Mouse (Mus musculus) MEL (cell line): ENCODE data around the gene Abcc1. TPM values are rescaled to one million over a fixed set of nuclear protein-coding genes. Genes with fewer than 3 reads are reported as not detected.

Source experiments
- DNase-seq: peaks from one replicate; pipeline ENCODE4 v3.0.0; 2011; ENCODE audit warnings: low read depth, low spot score
- H3K27ac ChIP-seq: 2 replicates; pipeline ENCODE4 v1.5.1; 2012; ENCODE audit warnings: low read depth, mild to moderate bottlenecking, control low read depth, low read length, moderate library complexity; ENCODE audit not compliant: control insufficient read depth
- H3K27me3 ChIP-seq, 2 experiments: fragments of 150-350 bp in 1 of 2; sonication (generic) in 1 of 2; 2 replicates each; pipeline ENCODE4 v1.6.1; 2012; ENCODE audit warnings: low read length in 2 of 2, mild to moderate bottlenecking in 2 of 2, improper control_type of control experiment in 1 of 2, moderate library complexity in 1 of 2; ENCODE audit not compliant: insufficient read depth in 2 of 2, control insufficient read depth in 1 of 2
- H3K36me3 ChIP-seq, 2 experiments: 2 replicates each; pipeline ENCODE4 v1.6.1; 2012 to 2014; ENCODE audit warnings: low read length in 2 of 2, improper control_type of control experiment in 1 of 2, inconsistent platforms in 1 of 2, mild to moderate bottlenecking in 1 of 2; ENCODE audit not compliant: insufficient read depth in 2 of 2, control insufficient read depth in 1 of 2
- H3K4me1 ChIP-seq, 2 experiments: fragments of 150-350 bp in 1 of 2; sonication (generic) in 1 of 2; 2 replicates each; pipeline ENCODE4 v1.6.1; 2012; ENCODE audit warnings: low read length in 2 of 2, improper control_type of control experiment in 1 of 2, mild to moderate bottlenecking in 1 of 2; ENCODE audit not compliant: insufficient read depth in 2 of 2, control insufficient read depth in 1 of 2
- H3K4me3 ChIP-seq, 2 experiments: fragments of 150-350 bp in 1 of 2; sonication (generic) in 1 of 2; 2 replicates each; pipeline ENCODE4 v1.5.1; 2012; ENCODE audit warnings: low read depth in 2 of 2, low read length in 2 of 2, mild to moderate bottlenecking in 2 of 2, moderate library complexity in 2 of 2, control low read depth in 1 of 2, improper control_type of control experiment in 1 of 2; ENCODE audit not compliant: control insufficient read depth in 1 of 2, insufficient read depth in 1 of 2
- H3K79me2 ChIP-seq: 2 replicates; pipeline ENCODE4 v1.6.1; 2012; ENCODE audit warnings: mild to moderate bottlenecking, low read length, moderate library complexity; ENCODE audit not compliant: control insufficient read depth, poor library complexity, insufficient read depth
- H3K9ac ChIP-seq: 2 replicates; pipeline ENCODE4 v1.6.1; 2012; ENCODE audit warnings: low read depth, mild to moderate bottlenecking, control low read depth, low read length, moderate library complexity; ENCODE audit not compliant: control insufficient read depth, poor library complexity, severe bottlenecking
- H3K9me3 ChIP-seq: fragments of 150-350 bp; sonication (generic); replicated peaks from 2 replicates; pipeline ENCODE4 v1.6.1; 2012; ENCODE audit warnings: mild to moderate bottlenecking, low read length, improper control_type of control experiment, moderate library complexity; ENCODE audit not compliant: insufficient read depth
- E2F4 ChIP-seq: IDR thresholded peaks from 2 replicates; pipeline ENCODE4 v1.6.1; 2011; ENCODE audit warnings: low read depth, low read length, improper control_type of control experiment, borderline replicate concordance
- ELF1 ChIP-seq: IDR thresholded peaks from 2 replicates; pipeline ENCODE4 v1.6.1; 2014; ENCODE audit warnings: low read depth, mild to moderate bottlenecking, inconsistent platforms, low read length, improper control_type of control experiment, moderate library complexity
- ETS1 ChIP-seq: IDR thresholded peaks from 2 replicates; pipeline ENCODE4 v1.6.1; 2012; ENCODE audit warnings: low read depth, mild to moderate bottlenecking, inconsistent platforms, low read length, improper control_type of control experiment, moderate library complexity
- GABPA ChIP-seq: IDR thresholded peaks from 2 replicates; pipeline ENCODE4 v1.6.1; 2012; ENCODE audit warnings: low read depth, mild to moderate bottlenecking, inconsistent platforms, low read length, improper control_type of control experiment, moderate library complexity
- GATA1 ChIP-seq: IDR thresholded peaks from 2 replicates; pipeline ENCODE4 v1.6.1; 2011; ENCODE audit warnings: low read depth, low read length, improper control_type of control experiment
- HCFC1 ChIP-seq: IDR thresholded peaks from 2 replicates; pipeline ENCODE4 v1.6.1; 2012; ENCODE audit warnings: low read depth, mild to moderate bottlenecking, inconsistent platforms, low read length, improper control_type of control experiment, moderate library complexity
- MAZ ChIP-seq: IDR thresholded peaks from 2 replicates; pipeline ENCODE4 v1.6.1; 2012; ENCODE audit warnings: low read depth, mild to moderate bottlenecking, inconsistent platforms, low read length, improper control_type of control experiment
- MXI1 ChIP-seq: IDR thresholded peaks from 2 replicates; pipeline ENCODE4 v1.6.1; 2011; ENCODE audit warnings: mild to moderate bottlenecking, low read depth, low read length, improper control_type of control experiment
- RCOR1 ChIP-seq: IDR thresholded peaks from 2 replicates; pipeline ENCODE4 v1.6.1; 2012; ENCODE audit warnings: low read depth, mild to moderate bottlenecking, inconsistent platforms, low read length, improper control_type of control experiment
- SIN3A ChIP-seq: IDR thresholded peaks from 2 replicates; pipeline ENCODE4 v1.6.1; 2012; ENCODE audit warnings: low read length, improper control_type of control experiment, inconsistent platforms
- TAL1 ChIP-seq: IDR thresholded peaks from 2 replicates; pipeline ENCODE4 v1.6.1; 2012; ENCODE audit warnings: mild to moderate bottlenecking, inconsistent platforms, low read length, moderate library complexity, mixed read lengths
- TBP ChIP-seq: IDR thresholded peaks from 2 replicates; pipeline ENCODE4 v1.8.0; 2011; ENCODE audit warnings: low read depth, low read length, improper control_type of control experiment
- USF2 ChIP-seq, 2 experiments: IDR thresholded peaks; 2 replicates each; pipeline ENCODE4 v1.6.1; 2011 to 2012; ENCODE audit warnings: improper control_type of control experiment in 2 of 2, low read length in 2 of 2, borderline replicate concordance in 1 of 2, inconsistent platforms in 1 of 2, low read depth in 1 of 2, mild to moderate bottlenecking in 1 of 2; ENCODE audit not compliant: insufficient read depth in 1 of 2
- ZC3H11A ChIP-seq: IDR thresholded peaks from 2 replicates; pipeline ENCODE4 v1.6.1; 2012; ENCODE audit warnings: low read depth, mild to moderate bottlenecking, inconsistent platforms, low read length, improper control_type of control experiment
- ZKSCAN1 ChIP-seq: IDR thresholded peaks from 2 replicates; pipeline ENCODE4 v1.6.1; 2012; ENCODE audit warnings: low read depth, mild to moderate bottlenecking, inconsistent platforms, low read length, improper control_type of control experiment, moderate library complexity
- ZNF384 ChIP-seq: IDR thresholded peaks from 2 replicates; pipeline ENCODE4 v1.6.1; 2012; ENCODE audit warnings: low read depth, mild to moderate bottlenecking, inconsistent platforms, low read length, improper control_type of control experiment
- polyA plus RNA-seq, 2 experiments: library from polyadenylated mRNA; stranded (reverse) in 1 of 2; unstranded in 1 of 2; fragments of >175 nt in 1 of 2; fragments of >200 nt in 1 of 2; gene quantifications; 2 replicates each; pipeline versions ENCODE4 v1.2.1 to v1.2.4; 2012; ENCODE audit warnings: low replicate concordance in 2 of 2, low read depth in 1 of 2; ENCODE audit not compliant: insufficient read length in 2 of 2, insufficient read depth in 1 of 2, missing spikeins in 1 of 2
- total RNA-seq: library from RNA; depleted of rRNA; stranded (reverse); fragments of 300-350 nt; gene quantifications from 2 replicates; pipeline ENCODE4 v1.2.3, GENCODE M21; 2012

Abcc1 gene
- total and polyA plus RNA-seq, 3 experiments = 31.5 to 39.8 (median 34.2) TPM

DNA sequence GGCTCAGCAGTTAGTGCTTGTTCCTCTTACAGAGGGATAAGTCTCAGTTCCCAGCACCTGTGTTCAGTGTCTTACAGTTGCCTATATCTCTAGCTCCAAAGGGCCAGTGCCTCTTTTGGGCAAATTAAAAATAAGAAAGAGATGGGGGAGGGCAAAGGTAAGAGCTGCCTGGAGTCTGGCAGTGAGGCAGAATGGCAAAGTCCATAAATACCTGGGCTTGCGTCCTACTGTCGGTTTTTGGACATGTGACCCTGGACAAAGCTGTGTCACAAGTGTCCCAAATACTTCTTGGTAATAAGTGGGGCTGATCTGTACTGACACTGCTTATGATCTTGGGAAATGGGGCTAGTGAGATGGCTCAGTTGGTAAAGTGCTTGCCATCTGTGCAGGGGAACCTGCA is 113.6 kb downstream of the Abcc1 start:
- H3K4me3 ChIP-seq = no peak overlapping the region
- no peaks in the 10 kb centered on the region for H3K9me3 ChIP-seq
- no peaks in the 10 kb centered on the region for H3K79me2 ChIP-seq
- H3K27me3 ChIP-seq = no peaks in the 10 kb centered on the region
- no peak overlapping the region for H3K27ac ChIP-seq
- no peak overlapping the region for H3K9ac ChIP-seq
- no peak for TF ChIP-seq E2F4
- no peak for TF ChIP-seq GABPA
- TF ChIP-seq ETS1 = no peak
- no peak for TF ChIP-seq TAL1
- TF ChIP-seq ZC3H11A = no peak
- TF ChIP-seq MXI1 = no peak
- TF ChIP-seq ZNF384 = no peak
- TF ChIP-seq ELF1 = no peak
- TF ChIP-seq, all 39 proteins: peak for 0
- Histone ChIP-seq H3K36me3 (peaks cover 0 to 10% of the 10 kb centered on the region in 2 experiments; a peak in 2 of 4 replicates), H3K4me1 (no peaks in the 10 kb centered on the region)
- no peak for DNase-seq

DNA sequence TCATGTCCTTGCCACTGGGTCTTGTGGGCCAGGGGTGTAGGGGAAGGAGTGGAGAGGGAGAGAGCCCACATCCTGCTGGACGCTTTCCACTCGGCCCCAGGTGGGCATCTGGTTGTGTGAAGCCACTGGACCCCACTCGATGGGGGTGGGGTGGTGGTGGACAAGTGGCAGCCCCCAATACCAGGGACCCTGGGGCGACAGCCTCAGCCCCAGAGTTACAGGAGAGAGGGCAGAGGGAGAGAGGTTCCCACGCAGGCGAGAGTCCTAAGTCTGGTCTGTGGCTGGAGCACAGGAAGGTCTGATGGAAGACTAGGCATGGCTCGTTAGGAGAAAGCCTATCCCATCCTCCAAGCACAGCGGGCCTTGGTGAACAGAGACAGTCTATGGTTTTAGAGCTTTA is 114.7 kb downstream of the Abcc1 start:
- no peak for TF ChIP-seq RCOR1

DNA sequence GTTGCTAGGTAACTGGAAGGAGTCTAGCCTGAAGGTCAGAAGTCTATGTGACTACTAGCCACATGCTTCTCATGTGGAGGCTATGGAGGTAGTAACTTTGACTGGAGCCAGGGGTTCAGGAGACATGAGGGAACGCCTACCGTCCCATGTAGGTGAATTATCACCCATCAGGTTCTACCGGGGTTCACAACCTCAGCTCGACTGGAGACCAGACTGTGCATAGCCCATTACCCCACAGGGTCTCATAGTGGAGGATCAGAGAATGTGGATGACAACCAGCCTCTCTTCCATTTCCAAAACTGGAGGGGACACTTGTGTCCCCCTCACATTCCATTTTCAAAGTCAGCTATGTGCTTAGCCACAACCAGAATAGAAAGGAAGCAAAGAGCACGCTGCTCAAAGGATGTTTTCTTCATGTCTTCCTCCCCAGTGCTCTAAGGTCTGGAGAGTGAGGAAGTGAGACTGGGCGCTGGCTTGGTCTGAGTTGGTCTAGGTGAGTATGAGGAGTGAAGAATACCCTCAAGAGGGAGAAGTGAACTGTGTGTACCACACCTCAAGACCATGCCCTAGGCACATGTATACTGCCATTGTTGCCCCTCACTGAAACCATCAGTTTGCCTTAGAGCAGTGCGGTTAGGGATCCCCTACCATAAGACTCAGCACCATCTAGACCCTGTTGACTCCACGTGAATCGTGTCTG is 115.5 kb downstream of the Abcc1 start:
- Histone ChIP-seq H3K4me3 (no peak overlapping the region), H3K9ac (no peak overlapping the region), H3K27ac (no peak overlapping the region), H3K27me3 (no peaks in the 10 kb centered on the region), H3K79me2 (no peaks in the 10 kb centered on the region), H3K36me3 (peaks cover 0 to 5% of the 10 kb centered on the region in 2 experiments; a peak in 1 of 4 replicates), H3K4me1 (no peaks in the 10 kb centered on the region), H3K9me3 (no peaks in the 10 kb centered on the region)
- TF ChIP-seq E2F4 (no peak), HCFC1 (no peak), ZKSCAN1 (no peak), SIN3A (no peak), ELF1 (no peak), RCOR1 (no peak), GATA1 (no peak), MXI1 (no peak), USF2 (IDR thresholded peaks at IDR 0.05; ENCODE audit: borderline replicate concordance in 1 of 2, insufficient read depth in 1 of 2, low read depth in 1 of 2, low read length in 2 of 2) (no peak), TBP (no peak), ETS1 (no peak), MAZ (no peak)
- no peak for DNase-seq

More for the DNA sequence above, 114.7 kb downstream of the Abcc1 start:
- Histone ChIP-seq H3K36me3 (peaks cover 0 to 7% of the 10 kb centered on the region in 2 experiments; a peak in 1 of 4 replicates), H3K9me3 (no peaks in the 10 kb centered on the region), H3K79me2 (no peaks in the 10 kb centered on the region), H3K27ac (no peak overlapping the region), H3K9ac (no peak overlapping the region), H3K4me1 (no peaks in the 10 kb centered on the region), H3K27me3 (no peaks in the 10 kb centered on the region), H3K4me3 (no peak overlapping the region)
- DNase-seq = no peak
